Mouse (Mus musculus) limb, embryonic 14.5 days (tissue): ENCODE measurements around the gene Ctbp1. TPM values are rescaled to one million over a fixed set of nuclear protein-coding genes. Genes with fewer than 3 reads are reported as not detected.

Experiments
- ATAC-seq: fragments of 200-750 bp; cut with Nextera tagmentation; 2 replicates; pipeline ENCODE4 v1.8.0; 2017; ENCODE audit warnings: low read depth, moderate number of reproducible peaks, moderate TSS enrichment; ENCODE audit not compliant: low FRiP score
- DNase-seq: peaks from one replicate; pipeline ENCODE4 v3.0.0-alpha.2; 2015; ENCODE audit warnings: low spot score
- H3K27ac ChIP-seq: fragments of 300-500 bp; sonication (generic); replicated peaks from 2 replicates; pipeline ENCODE4 v1.5.1; 2014; ENCODE audit warnings: low read depth, mild to moderate bottlenecking, low read length, moderate library complexity, mixed read lengths
- H3K27me3 ChIP-seq: fragments of 300-500 bp; sonication (generic); 2 replicates; pipeline ENCODE4 v1.6.1; 2014; ENCODE audit warnings: low read length, mixed read lengths; ENCODE audit not compliant: control insufficient read depth, insufficient read depth
- H3K36me3 ChIP-seq: fragments of 300-500 bp; sonication (generic); 2 replicates; pipeline ENCODE4 v1.6.1; 2014; ENCODE audit warnings: mild to moderate bottlenecking, low read length, moderate library complexity, mixed read lengths; ENCODE audit not compliant: control insufficient read depth, insufficient read depth
- H3K4me1 ChIP-seq: fragments of 300-500 bp; sonication (generic); 2 replicates; pipeline ENCODE4 v1.6.1; 2014; ENCODE audit warnings: antibody characterized with exemption, low read length, mixed read lengths; ENCODE audit not compliant: control insufficient read depth, insufficient read depth
- H3K4me2 ChIP-seq: fragments of 300-500 bp; sonication (generic); replicated peaks from 2 replicates; pipeline ENCODE4 v1.6.1; 2014; ENCODE audit warnings: low read depth, mild to moderate bottlenecking, low read length, moderate library complexity; ENCODE audit not compliant: severe bottlenecking
- H3K4me3 ChIP-seq: fragments of 300-500 bp; sonication (generic); replicated peaks from 2 replicates; pipeline ENCODE4 v1.5.1; 2014; ENCODE audit warnings: low read length
- H3K9ac ChIP-seq: fragments of 300-500 bp; sonication (generic); 2 replicates; pipeline ENCODE4 v1.6.1; 2014; ENCODE audit warnings: mild to moderate bottlenecking, low read depth, low read length, moderate library complexity; ENCODE audit not compliant: severe bottlenecking
- H3K9me3 ChIP-seq: fragments of 300-500 bp; sonication (generic); 2 replicates; pipeline ENCODE4 v1.6.1; 2016; ENCODE audit warnings: low read length; ENCODE audit not compliant: control insufficient read depth
- POLR2A ChIP-seq: fragments of 200-500 bp; IDR thresholded peaks from 2 replicates; pipeline ENCODE4 v1.8.0; 2012; ENCODE audit warnings: inconsistent platforms, mild to moderate bottlenecking, moderate library complexity, borderline replicate concordance; ENCODE audit not compliant: insufficient read depth, insufficient read length; ENCODE audit errors: extremely low read depth
- WGBS: fragments of 180-500 bp; shearing (Covaris S2); extraction: QIAGEN DNeasy Blood & Tissue Kit; methylation state at CpG from one replicate; pipeline ENCODE4 v1.1.7; 2014; 5-methylcytosine and 5-hydroxymethylcytosine counted together
- polyA plus RNA-seq, 2 experiments: library from polyadenylated mRNA; depleted of rRNA in 1 of 2; stranded (reverse) in 1 of 2; unstranded in 1 of 2; fragments of >200 nt; fragmentation: Nextera tagmentation in 1 of 2; extraction: Ambion mirVana in 1 of 2; gene quantifications; 2 replicates each; pipeline versions ENCODE4 v1.2.1 to v1.2.3; 2012 to 2014

Gene Ctbp1
- polyA plus RNA-seq, 2 experiments, result 270 to 341 TPM

GRCm38 (mm10) chr5:33203691-33204242 is 71.0 kb downstream of the Ctbp1 start:
- Histone ChIP-seq H3K36me3 (no peaks in the 10 kb centered on the region), H3K27me3 (no peaks in the 10 kb centered on the region), H3K9me3 (no peaks in the 10 kb centered on the region), H3K4me2 (peak overlapping the region; percentile 48), H3K4me3 (0 out of 2 replicates have a peak overlapping the region, but pooled peaks have one; percentile 18), H3K9ac (no peak overlapping the region), H3K27ac (no peak overlapping the region), H3K4me1 (no peaks in the 10 kb centered on the region)
- 12% methylated on average over 9 of the region's 9 CpGs for WGBS
- ATAC-seq, result peak; percentile 87
- TF ChIP-seq POLR2A, result no peak
- DNase-seq, result peak; percentile 91

GRCm38 (mm10) chr5:33203171-33203565 is 71.6 kb downstream of the Ctbp1 start:
- DNase-seq, result no peak
- H3K9me3 ChIP-seq, result no peaks in the 10 kb centered on the region
- no peak for ATAC-seq
- no peaks in the 10 kb centered on the region for H3K4me1 ChIP-seq
- no peak overlapping the region for H3K27ac ChIP-seq
- H3K4me3 ChIP-seq, result no peak overlapping the region
- 0 out of 2 replicates have a peak overlapping the region, but pooled peaks have one; percentile 2 for H3K9ac ChIP-seq
- H3K27me3 ChIP-seq, result no peaks in the 10 kb centered on the region
- WGBS, result 71% methylated on average over 6 of the region's 6 CpGs
- no peaks in the 10 kb centered on the region for H3K36me3 ChIP-seq
- H3K4me2 ChIP-seq, result no peak overlapping the region
- TF ChIP-seq POLR2A, result no peak

- WGBS, result 84% methylated on average over 13 of the region's 13 CpGs
- no peak for DNase-seq
- TF ChIP-seq POLR2A, result no peak
- Histone ChIP-seq H3K27ac (no peak overlapping the region), H3K9ac (0 out of 2 replicates have a peak overlapping the region, but pooled peaks have one; percentile 2), H3K4me1 (no peaks in the 10 kb centered on the region), H3K36me3 (no peaks in the 10 kb centered on the region), H3K4me2 (no peak overlapping the region), H3K4me3 (no peak overlapping the region), H3K9me3 (no peaks in the 10 kb centered on the region), H3K27me3 (no peaks in the 10 kb centered on the region)
- no peak for ATAC-seq
Observed at GRCm38 (mm10) chr5:33202516-33203170, 72.2 kb downstream of the Ctbp1 start.

GRCm38 (mm10) chr5:33201697-33202096 is 73.1 kb downstream of the Ctbp1 start:
- Histone ChIP-seq H3K4me2 (no peak overlapping the region), H3K27me3 (no peaks in the 10 kb centered on the region), H3K9ac (no peak overlapping the region), H3K27ac (no peak overlapping the region), H3K36me3 (no peaks in the 10 kb centered on the region), H3K9me3 (no peaks in the 10 kb centered on the region), H3K4me3 (no peak overlapping the region), H3K4me1 (no peaks in the 10 kb centered on the region)
- 66% methylated on average over 13 of the region's 13 CpGs for WGBS
- no peak for TF ChIP-seq POLR2A
- no peak for ATAC-seq
- no peak for DNase-seq

- DNase-seq, result peak; percentile 1
- 61% methylated on average over 1 of the region's 1 CpGs for WGBS
Observed at GRCm38 (mm10) chr5:33200071-33200470, 74.7 kb downstream of the Ctbp1 start.

More at GRCm38 (mm10) chr5:33200071-33200470, 74.7 kb downstream of the Ctbp1 start:
- ATAC-seq, result no peak
- Histone ChIP-seq H3K4me2 (no peak overlapping the region), H3K36me3 (no peaks in the 10 kb centered on the region), H3K4me1 (no peaks in the 10 kb centered on the region), H3K27ac (no peak overlapping the region), H3K27me3 (no peaks in the 10 kb centered on the region), H3K4me3 (no peak overlapping the region), H3K9ac (no peak overlapping the region), H3K9me3 (no peaks in the 10 kb centered on the region)
- no peak for TF ChIP-seq POLR2A

Other genes starting within 250 kb of the Ctbp1 start
- 0.15 and 0.16 TPM in 2 replicates for gene Slc5a1, start 170.8 kb downstream of the Ctbp1 start, polyA plus RNA-seq (2012; rRNA removed)
- 0.37 and 1.0 TPM in 2 replicates for gene Slc5a1, start 170.8 kb downstream of the Ctbp1 start, polyA plus RNA-seq (2014; fragmentation: Nextera tagmentation; extraction: Ambion mirVana)
- gene Spon2, start 56.5 kb downstream of the Ctbp1 start, polyA plus RNA-seq (2012; rRNA removed), result 26.0 and 28.8 TPM in 2 replicates
- gene Spon2, start 56.5 kb downstream of the Ctbp1 start, polyA plus RNA-seq (2014; fragmentation: Nextera tagmentation; extraction: Ambion mirVana), result 23.1 and 23.9 TPM in 2 replicates
- 168 and 170 TPM in 2 replicates for gene Maea, start 60.5 kb upstream of the Ctbp1 start, polyA plus RNA-seq (2012; rRNA removed)
- 116 and 120 TPM in 2 replicates for gene Maea, start 60.5 kb upstream of the Ctbp1 start, polyA plus RNA-seq (2014; fragmentation: Nextera tagmentation; extraction: Ambion mirVana)
- 11.0 and 11.5 TPM in 2 replicates for gene Uvssa, start 103.6 kb upstream of the Ctbp1 start, polyA plus RNA-seq (2012; rRNA removed)
- 10.0 and 11.7 TPM in 2 replicates for gene Uvssa, start 103.6 kb upstream of the Ctbp1 start, polyA plus RNA-seq (2014; fragmentation: Nextera tagmentation; extraction: Ambion mirVana)
- gene Nkx1-1, start 159.0 kb upstream of the Ctbp1 start, polyA plus RNA-seq (2012; rRNA removed), result not detected in 2 replicates
- not detected in 2 replicates for gene Nkx1-1, start 159.0 kb upstream of the Ctbp1 start, polyA plus RNA-seq (2014; fragmentation: Nextera tagmentation; extraction: Ambion mirVana)